Mouse (Mus musculus) G1E-ER4 (cell line): ENCODE data around the gene Il17rc. TPM values are rescaled to one million over a fixed set of nuclear protein-coding genes. Genes with fewer than 3 reads are reported as not detected.

Experiments
- GATA1 ChIP-seq: IDR thresholded peaks from one replicate; pipeline ENCODE4 v1.8.0; 2012; ENCODE audit warnings: low read length, inconsistent platforms
- polyA plus RNA-seq: library from polyadenylated mRNA; stranded (reverse); fragments of >175 nt; gene quantifications from 2 replicates; pipeline ENCODE4 v1.2.3, GENCODE M21; 2012

Gene Il17rc
- polyA plus RNA-seq, 1 experiment: 0.83 TPM

DNA sequence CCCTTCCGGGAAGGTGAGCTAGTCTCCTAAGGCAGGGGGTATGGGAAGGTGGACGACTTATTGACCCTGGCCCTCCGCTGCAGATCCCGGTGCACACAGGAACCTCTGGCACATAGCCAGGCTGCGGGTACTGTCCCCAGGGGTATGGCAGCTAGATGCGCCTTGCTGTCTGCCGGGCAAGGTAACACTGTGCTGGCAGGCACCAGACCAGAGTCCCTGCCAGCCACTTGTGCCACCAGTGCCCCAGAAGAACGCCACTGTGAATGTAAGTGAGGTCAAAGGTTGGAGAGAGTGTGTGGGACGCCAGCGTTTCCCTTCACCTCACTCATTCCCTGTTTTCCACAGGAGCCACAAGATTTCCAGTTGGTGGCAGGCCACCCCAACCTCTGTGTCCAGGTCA, 7.7 kb downstream of the Il17rc start:
- no peak for TF ChIP-seq GATA1

DNA sequence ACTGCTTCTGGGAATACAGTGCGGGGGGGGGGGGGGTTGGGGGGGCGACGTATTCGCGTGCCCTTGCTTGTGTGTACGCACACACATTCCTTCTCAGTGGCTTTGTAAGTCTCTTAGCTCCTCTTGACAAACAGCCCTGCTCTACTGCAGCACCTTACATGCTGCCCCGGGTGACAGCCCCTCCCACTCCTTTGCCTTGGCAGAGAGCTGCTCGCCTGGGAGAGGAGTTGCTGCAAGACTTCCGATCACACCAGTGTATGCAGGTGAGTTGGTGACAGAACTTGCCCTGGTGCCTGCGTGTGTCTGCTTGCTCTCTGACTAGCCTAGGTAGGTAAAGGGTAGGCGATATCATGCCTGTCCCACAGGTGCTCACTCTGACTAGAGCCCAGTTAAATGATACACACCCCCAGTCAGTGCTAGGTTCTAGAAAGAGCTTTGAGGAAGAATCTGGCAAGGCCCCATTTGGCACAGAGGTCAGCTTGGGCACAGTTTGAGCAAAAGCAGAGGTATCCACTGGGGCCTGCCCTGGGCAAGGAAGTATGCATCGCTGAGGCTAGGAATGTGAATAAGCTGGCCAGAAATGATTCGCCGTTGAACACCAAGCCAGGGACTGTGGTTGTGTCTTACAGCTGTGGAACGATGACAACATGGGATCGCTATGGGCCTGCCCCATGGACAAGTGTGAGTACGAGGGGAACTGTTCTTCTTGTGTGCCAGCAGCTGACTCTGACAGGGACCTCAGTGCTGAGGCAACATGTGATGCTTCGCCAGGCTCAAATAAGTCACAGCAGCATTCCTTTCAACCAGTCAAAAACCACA, 9.5 kb downstream of the Il17rc start:
- TF ChIP-seq GATA1: no peak

DNA sequence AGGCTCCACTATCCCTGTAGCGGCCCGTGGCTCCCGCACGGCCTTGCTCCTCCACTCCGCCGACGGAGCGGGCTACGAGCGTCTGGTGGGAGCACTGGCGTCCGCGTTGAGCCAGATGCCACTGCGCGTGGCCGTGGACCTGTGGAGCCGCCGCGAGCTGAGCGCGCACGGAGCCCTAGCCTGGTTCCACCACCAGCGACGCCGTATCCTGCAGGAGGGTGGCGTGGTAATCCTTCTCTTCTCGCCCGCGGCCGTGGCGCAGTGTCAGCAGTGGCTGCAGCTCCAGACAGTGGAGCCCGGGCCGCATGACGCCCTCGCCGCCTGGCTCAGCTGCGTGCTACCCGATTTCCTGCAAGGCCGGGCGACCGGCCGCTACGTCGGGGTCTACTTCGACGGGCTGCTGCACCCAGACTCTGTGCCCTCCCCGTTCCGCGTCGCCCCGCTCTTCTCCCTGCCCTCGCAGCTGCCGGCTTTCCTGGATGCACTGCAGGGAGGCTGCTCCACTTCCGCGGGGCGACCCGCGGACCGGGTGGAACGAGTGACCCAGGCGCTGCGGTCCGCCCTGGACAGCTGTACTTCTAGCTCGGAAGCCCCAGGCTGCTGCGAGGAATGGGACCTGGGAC, 11.4 kb downstream of the Il17rc start:
- no peak for TF ChIP-seq GATA1

DNA sequence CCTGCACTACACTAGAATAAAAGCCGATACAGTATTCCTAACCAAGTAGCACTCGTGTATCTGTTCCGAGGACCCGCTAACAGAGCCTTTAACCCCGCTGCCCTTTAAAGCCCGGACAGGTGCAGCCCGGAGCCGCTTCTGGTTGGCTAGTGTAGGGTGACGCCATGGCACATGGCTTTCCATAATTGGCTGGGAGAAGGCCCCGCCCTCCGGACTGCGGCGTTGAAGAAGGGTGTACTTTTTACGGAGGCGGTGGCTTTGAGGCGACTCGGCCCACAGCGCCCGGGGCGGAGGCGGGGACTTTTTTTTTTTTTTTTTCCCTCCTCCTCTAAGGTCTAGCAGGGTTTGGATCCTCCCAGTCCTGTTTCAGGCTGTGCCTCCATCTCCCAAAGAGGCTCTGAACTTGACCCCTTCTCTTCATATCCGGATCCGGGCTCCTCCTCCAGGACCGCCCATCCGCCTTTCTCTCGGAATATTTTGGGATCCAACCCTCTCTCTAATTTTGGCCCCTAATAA, 11.9 kb downstream of the Il17rc start, which contains the start of gene Creld1:
TSS of gene Creld1 (plus strand) at position 198 of the 516 bp plus-strand sequence.
- no peak for TF ChIP-seq GATA1

DNA sequence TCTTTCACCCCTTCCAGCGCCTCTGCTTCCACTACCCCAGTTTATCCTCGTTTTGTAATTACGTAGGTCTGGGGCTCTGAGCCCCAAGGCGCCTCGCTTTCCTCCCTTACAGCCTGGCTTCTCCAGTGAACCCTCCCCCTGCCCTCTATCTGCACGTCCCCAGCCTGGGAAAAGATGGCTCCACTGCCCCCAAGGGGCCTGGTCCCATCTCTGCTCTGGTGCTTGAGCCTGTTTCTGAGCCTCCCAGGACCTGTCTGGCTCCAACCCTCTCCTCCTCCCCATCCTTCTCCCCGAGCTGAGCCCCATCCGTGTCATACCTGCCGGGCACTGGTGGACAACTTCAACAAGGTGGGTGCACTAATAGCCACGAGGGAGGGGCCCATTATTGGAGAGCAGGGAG, 12.5 kb downstream of the Il17rc start:
- no peak for TF ChIP-seq GATA1

DNA sequence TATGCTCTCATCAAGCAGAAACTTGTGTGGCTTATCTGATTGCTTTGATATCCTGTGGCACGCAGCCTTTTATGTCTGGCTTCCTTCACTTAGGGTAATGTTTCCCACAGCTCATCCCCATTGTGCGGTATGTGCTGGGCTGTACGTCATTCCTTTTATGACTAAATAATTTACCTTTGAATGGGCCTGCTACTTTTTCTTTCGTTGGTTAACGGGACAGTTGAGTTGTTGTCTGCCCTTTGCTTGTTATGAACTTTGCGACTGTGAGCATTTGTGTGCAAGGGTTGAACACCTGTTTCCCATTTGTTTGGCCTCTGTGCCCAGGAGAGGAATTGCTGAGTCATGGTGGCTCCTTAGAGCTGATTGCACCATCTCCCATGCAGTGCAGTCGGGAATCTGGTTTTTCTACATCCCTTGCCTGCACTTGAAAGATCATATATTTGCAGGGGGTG, 15.9 kb downstream of the Il17rc start:
- no peak for TF ChIP-seq GATA1

DNA sequence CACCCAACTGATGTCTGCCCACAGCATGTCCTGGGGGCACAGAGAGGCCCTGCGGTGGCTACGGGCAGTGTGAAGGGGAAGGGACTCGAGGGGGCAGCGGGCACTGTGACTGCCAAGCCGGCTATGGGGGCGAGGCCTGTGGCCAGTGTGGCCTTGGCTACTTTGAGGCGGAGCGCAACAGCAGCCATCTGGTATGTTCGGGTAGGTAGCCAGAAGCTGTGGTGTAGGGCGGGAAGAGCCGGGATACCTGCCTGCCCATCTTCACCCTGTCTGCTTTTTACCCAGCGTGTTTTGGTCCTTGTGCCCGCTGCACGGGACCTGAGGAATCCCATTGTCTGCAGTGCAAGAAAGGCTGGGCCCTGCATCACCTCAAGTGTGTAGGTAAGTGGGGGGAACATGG, 18.2 kb downstream of the Il17rc start:
- TF ChIP-seq GATA1: no peak

DNA sequence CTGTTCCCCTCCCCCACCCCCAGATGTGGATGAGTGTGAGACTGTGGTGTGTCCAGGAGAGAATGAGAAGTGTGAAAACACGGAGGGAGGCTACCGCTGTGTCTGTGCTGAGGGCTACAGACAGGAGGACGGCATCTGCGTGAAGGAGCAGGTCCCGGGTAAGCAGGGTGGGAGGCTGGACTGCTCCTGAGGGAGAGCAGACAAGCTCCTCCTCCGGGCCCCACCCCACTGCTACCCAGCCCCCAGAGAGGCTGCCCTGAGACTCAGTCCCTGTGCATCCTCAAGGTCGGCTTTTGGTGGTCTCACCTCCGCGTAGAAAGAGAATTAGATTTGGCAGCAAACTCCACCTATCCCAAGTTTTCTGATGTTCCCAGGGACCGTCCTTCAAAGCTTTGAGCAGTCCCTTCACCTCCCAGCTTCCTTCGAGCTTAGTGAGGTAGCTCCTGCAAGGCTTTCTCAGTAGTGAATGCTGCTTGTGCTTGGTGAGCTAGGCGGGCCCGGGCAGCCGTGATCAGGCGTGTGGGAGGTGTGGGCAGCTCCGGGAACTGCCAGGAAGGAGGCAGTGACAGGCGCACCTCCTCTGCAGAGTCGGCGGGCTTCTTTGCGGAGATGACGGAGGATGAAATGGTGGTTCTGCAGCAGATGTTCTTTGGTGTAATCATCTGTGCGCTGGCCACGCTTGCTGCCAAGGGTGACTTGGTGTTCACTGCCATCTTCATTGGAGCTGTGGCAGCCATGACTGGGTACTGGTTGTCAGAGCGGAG, 21.1 kb downstream of the Il17rc start:
- TF ChIP-seq GATA1: no peak

DNA sequence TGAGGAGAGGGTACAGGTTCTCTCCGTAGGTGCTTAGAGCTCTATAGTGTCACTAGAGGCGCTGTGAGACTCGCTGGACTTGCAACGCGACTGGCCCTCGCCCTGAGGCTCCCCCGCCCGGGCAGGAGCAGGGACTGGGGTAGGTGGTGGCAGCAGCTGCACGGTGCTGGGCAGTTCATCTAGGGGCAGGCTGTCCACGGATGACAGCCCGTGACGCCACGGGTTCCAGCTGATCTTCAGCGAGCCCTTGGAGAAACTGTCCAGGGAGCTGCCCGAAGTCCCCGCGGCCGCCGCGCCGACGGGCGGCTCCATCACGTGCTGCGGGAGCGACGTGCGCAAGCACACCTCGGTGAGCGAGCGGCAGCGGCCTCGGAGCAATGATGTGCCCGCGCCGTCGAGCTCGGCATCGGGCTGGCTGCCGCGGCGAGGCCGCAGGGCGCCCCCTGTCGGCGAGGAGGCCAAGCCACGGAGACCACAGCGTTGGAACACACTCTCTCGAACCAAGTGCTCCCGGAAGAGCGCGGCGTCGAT, 23.1 kb downstream of the Il17rc start:
- TF ChIP-seq GATA1: no peak

DNA sequence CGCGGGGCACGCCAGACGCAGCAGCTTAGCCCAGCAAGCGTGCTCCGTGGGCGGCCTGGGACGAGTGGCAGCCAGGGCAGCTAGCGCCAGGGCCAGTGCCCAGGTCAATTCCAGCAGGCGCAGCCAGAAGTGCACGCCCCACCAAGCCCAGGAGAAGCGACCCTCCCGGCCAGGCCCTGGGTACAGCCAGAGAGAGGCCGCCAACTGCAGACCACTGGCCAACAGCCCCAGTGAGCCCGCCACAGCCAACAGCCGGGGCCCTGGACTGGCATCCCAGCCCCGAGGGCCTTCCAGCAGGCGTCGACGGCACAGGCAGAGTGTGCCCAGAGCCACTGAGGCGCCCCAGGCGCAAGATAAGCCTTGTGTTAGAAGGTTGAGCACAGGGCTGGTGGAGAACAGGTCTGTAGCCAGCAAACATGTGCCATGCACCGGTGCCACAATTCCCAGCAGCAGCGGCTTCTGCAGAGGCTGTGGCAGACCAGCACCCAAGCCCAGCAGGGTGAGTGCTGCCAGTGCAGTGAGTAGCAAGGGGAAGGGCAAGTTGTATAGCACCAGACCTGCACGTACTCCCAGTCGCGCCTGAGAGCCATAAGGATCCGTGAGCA, 23.9 kb downstream of the Il17rc start:
- TF ChIP-seq GATA1: no peak

DNA sequence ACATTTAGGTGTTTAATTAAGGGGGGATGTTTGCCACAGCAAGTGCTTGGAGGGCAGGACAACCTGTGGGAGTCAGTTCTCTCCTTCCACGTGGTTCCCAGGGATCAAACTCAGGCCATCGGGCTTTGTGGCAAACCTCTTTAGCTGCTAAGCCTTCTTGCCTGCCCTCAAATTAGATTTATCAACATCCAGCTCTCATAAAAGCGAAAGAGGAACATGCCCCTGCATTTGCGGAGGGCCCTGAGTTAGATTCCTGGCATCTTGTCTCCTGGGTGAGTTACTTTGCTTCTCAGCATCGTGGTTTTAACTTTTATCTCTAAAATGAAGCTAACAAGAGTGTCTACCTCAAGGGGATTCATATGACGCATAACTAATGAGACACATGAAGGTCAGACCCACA, 28.1 kb downstream of the Il17rc start:
- no peak for TF ChIP-seq GATA1

DNA sequence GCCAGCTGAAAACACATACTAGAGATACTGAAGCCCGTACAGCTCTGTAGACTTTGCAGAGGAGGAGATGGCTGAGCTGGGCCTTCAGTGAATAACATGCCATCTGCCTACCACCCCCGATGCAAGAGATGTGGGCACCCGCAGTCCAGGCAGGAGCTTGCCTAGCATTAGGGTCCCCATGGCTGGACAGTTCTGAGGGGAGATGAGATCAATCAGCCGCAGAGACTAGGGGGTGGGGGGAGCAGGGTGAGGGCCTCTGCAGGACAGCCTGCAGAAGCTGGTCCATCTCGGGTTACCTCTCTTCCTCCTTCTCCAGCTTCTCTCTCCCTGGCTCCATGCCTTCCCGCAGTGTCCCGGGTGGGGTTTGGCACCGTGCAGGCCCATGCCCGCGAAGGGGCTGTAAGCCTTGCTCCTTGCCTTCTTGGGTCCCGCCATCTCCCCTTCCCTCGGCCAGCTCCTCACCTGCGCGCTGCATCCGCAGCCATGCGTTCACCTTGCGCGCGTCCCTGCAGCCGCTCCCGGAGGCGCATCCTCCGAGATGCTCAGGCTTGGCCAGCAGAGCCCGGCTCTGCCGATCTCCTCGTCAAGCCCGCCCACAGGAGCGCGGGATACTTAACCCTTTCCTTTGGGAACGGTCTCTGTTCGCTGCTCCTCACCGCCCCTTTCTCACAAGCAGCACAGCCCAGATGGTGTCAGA, 30.3 kb downstream of the Il17rc start, which contains the start of gene Prrt3:
TSS of gene Prrt3 (minus strand) at position 544 of the 697 bp plus-strand sequence.
- no peak for TF ChIP-seq GATA1

DNA sequence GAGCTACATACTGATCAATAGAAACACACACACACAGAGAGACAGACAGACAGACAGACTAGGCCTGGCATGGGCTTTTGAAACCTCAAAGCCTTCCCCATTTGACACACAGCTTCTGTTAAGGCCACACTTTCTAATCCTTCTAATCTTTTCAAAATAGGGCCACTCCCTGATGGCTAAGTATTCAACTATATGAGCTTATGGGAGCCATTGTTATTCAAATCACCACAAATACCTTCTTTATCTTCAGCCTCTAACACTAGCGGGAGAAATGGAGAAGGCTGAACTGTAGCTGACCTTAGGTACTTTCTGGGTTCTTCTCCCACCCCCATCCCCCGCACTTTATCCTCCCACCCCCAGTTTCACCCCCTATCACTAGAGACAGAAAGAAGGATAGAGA, 31.6 kb downstream of the Il17rc start:
- TF ChIP-seq GATA1: no peak

DNA sequence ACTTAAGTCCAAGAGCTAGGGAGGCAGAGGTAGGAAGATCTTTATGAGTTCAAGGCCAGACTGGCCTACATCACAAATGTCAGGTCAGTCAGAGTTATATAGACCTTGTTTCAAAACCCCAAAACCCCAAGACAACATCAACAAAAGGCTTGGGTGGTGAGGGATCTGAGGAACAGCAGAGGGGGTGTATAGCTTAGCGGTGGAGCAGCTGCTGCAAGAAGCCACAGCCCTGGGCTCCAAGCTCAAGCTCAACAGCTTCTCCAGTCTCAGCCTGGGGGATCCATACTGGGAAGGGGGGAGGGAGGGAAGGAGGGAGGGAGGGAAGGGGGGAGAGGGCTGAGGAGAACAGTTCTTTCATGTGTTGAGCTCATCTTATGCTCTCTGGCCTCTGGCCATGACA, 34.5 kb downstream of the Il17rc start:
- no peak for TF ChIP-seq GATA1

DNA sequence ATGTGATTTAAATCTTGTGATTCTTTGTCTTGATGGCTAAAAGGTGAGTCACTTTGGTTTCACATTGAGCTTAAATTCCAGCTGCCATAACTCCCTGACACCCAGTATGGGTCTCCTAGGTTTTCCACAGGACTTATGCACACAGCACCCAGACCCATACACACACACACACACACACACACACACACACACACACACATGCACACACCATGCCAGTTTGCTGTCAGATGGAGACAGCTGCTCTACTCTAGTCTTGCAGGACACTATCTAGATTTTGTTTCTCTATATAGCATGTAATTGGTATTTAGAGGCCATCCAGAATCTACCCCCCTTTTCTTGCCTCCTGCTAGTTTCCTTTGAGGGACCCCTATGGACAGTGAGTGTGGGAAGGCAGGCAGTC, 35.9 kb downstream of the Il17rc start:
- TF ChIP-seq GATA1: no peak
